Mouse (Mus musculus) myocyte (in vitro differentiated cells): ENCODE results near the gene Ehmt2. TPM values are rescaled to one million over a fixed set of nuclear protein-coding genes. Genes with fewer than 3 reads are reported as not detected.

ENCODE experiments used
- H3K27me3 ChIP-seq: one replicate; pipeline ENCODE4 v1.6.1; 2011; ENCODE audit not compliant: control insufficient read depth, insufficient read depth, insufficient read length
- H3K36me3 ChIP-seq: one replicate; pipeline ENCODE4 v1.6.1; 2011; ENCODE audit not compliant: control insufficient read depth, insufficient read depth
- H3K4me2 ChIP-seq: one replicate; pipeline ENCODE4 v1.6.1; 2011; ENCODE audit warnings: low read depth, control low read depth
- H3K4me3 ChIP-seq: one replicate; pipeline ENCODE4 v1.5.1; 2011; ENCODE audit warnings: mild to moderate bottlenecking, control low read depth, moderate library complexity
- H3K79me2 ChIP-seq: one replicate; pipeline ENCODE4 v1.6.1; 2011; ENCODE audit not compliant: control insufficient read depth, insufficient read depth
- H3ac ChIP-seq: one replicate; pipeline ENCODE4 v1.6.1; 2011; ENCODE audit not compliant: control insufficient read depth, insufficient read length
- CEBPB ChIP-seq: IDR thresholded peaks from 2 replicates; pipeline ENCODE4 v1.6.1; 2011; ENCODE audit warnings: mild to moderate bottlenecking, moderate library complexity; ENCODE audit not compliant: poor library complexity, insufficient read depth, severe bottlenecking
- E2F4 ChIP-seq: IDR thresholded peaks from one replicate; pipeline ENCODE4 v1.6.1; 2011; ENCODE audit warnings: mild to moderate bottlenecking, control low read depth, moderate library complexity; ENCODE audit not compliant: insufficient read depth
- MAX ChIP-seq: IDR thresholded peaks from one replicate; pipeline ENCODE4 v1.6.1; 2011; ENCODE audit warnings: low read depth, mild to moderate bottlenecking, control low read depth
- MYOD1 ChIP-seq, 3 experiments: IDR thresholded peaks; one replicate each; pipeline ENCODE4 v1.6.1; 2011; ENCODE audit warnings: control low read depth in 2 of 3, low read depth in 2 of 3, mild to moderate bottlenecking in 2 of 3, moderate library complexity in 1 of 3; ENCODE audit not compliant: insufficient read length in 2 of 3, control insufficient read depth in 1 of 3
- MYOG ChIP-seq, 3 experiments: IDR thresholded peaks; one replicate each; pipeline ENCODE4 v1.6.1; 2011; ENCODE audit warnings: control low read depth in 2 of 3, low read depth in 2 of 3, mild to moderate bottlenecking in 2 of 3; ENCODE audit not compliant: insufficient read length in 2 of 3, control insufficient read depth in 1 of 3, insufficient read depth in 1 of 3
- POLR2A ChIP-seq: IDR thresholded peaks from one replicate; pipeline ENCODE4 v1.6.1; 2011; ENCODE audit warnings: low read depth, mild to moderate bottlenecking, control low read depth, moderate library complexity; ENCODE audit not compliant: insufficient read length
- POLR2AphosphoS2 ChIP-seq: IDR thresholded peaks from one replicate; pipeline ENCODE4 v1.6.1; 2011; ENCODE audit warnings: low read depth, control low read depth; ENCODE audit not compliant: insufficient read length
- REST ChIP-seq: IDR thresholded peaks from one replicate; pipeline ENCODE4 v1.6.1; 2011; ENCODE audit warnings: mild to moderate bottlenecking, control low read depth, moderate library complexity; ENCODE audit not compliant: insufficient read depth, insufficient read length
- SRF ChIP-seq: IDR thresholded peaks from one replicate; pipeline ENCODE4 v1.6.1; 2011; ENCODE audit warnings: low read depth; ENCODE audit not compliant: control insufficient read depth, insufficient read length
- TCF12 ChIP-seq: IDR thresholded peaks from one replicate; pipeline ENCODE4 v1.6.1; 2011; ENCODE audit warnings: mild to moderate bottlenecking, control low read depth; ENCODE audit not compliant: poor library complexity, insufficient read depth, severe bottlenecking
- TCF3 ChIP-seq: IDR thresholded peaks from one replicate; pipeline ENCODE4 v1.6.1; 2011; ENCODE audit warnings: low read depth, control low read depth; ENCODE audit not compliant: insufficient read length
- USF1 ChIP-seq: IDR thresholded peaks from one replicate; pipeline ENCODE4 v1.6.1; 2011; ENCODE audit warnings: low read depth, mild to moderate bottlenecking, control low read depth, moderate library complexity
- polyA plus RNA-seq: library from polyadenylated mRNA; unstranded; fragments of >200 nt; fragmentation: generic; extraction: Trizol; gene quantifications from one replicate; pipeline ENCODE4 v1.2.1, GENCODE M21; 2012; ENCODE audit warnings: missing spikeins

Gene Ehmt2
- polyA plus RNA-seq, 1 experiment: 94.5 TPM

DNA sequence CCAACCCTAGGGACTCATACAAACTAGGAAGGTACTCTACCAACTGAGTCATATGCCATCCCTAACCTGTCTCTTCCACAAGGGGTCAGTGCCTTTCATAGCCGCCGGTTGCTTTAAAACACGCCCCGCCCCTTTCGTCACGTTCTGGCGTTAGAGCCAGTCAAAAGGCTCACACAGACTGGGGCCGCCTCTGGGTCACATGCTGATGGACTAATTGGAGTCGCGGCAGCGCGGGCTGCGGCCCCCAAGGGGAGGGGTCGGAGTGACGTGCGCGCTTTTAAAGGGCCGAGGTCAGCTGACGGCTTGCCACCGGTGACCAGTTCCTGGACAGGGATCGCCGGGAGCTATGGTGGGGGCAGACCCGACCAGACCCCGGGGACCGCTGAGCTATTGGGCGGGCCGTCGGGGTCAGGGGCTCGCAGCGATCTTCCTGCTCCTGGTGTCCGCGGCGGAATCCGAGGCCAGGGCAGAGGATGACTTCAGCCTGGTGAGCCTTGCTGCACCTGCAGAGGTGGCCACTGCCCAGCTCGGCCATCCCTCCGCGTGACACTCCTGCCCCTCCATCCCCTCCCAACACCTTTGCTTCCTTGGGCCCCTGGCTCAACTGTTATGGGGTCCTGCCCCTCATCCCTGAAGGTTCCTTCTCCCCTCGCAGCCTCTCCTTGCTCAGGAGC lies 32.9 kb downstream of the Ehmt2 start, which contains the start of gene Neu1:
Gene Neu1 (plus strand): TSS at position 193 of the 674 bp plus-strand sequence.
- H3ac ChIP-seq: peak within 1 kb of the TSS; percentile 44
- H3K4me2 ChIP-seq: peak within 1 kb of the TSS; percentile 99
- TF ChIP-seq MAX (no peak), CEBPB (no peak), MYOD1 (IDR thresholded peaks at IDR 0.05; ENCODE audit: control insufficient read depth in 1 of 3, insufficient read length in 2 of 3, low read depth in 2 of 3) (peak in 1 of 3 experiments; percentile 14), REST (no peak), SRF (peak; percentile 6), MYOG (IDR thresholded peaks at IDR 0.05; ENCODE audit: control insufficient read depth in 1 of 3, insufficient read depth in 1 of 3, insufficient read length in 2 of 3, low read depth in 2 of 3) (no peak), E2F4 (peak; percentile 56), TCF3 (no peak), TCF12 (no peak), USF1 (peak; percentile 91), POLR2AphosphoS2 (peak; percentile 83), POLR2A (peak; percentile 89)
- H3K79me2 ChIP-seq: no peaks in the 10 kb centered on the region
- H3K36me3 ChIP-seq: peaks cover 4% of the 10 kb centered on the region
- peak within 1 kb of the TSS; percentile 59 for H3K4me3 ChIP-seq
- no peaks in the 10 kb centered on the region for H3K27me3 ChIP-seq

DNA sequence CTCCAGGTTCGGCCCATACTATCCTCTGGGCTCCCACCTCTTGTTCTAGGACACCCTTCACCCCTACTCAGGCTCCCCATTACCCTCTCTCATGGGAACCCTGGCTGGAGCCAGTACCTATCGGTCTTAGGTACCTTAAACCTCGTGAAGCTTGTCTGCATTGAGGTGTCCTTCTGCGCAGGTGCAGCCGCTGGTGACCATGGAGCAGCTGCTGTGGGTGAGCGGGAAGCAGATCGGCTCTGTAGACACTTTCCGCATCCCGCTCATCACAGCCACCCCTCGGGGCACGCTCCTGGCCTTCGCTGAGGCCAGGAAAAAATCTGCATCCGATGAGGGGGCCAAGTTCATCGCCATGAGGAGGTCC lies 33.4 kb downstream of the Ehmt2 start:
- Histone ChIP-seq H3K79me2 (no peaks in the 10 kb centered on the region), H3K36me3 (peaks cover 4% of the 10 kb centered on the region), H3K4me3 (peak overlapping the region; percentile 59), H3K4me2 (peak overlapping the region; percentile 99), H3K27me3 (no peaks in the 10 kb centered on the region), H3ac (peak overlapping the region; percentile 44)
- TF ChIP-seq MYOG (IDR thresholded peaks at IDR 0.05; ENCODE audit: control insufficient read depth in 1 of 3, insufficient read depth in 1 of 3, insufficient read length in 2 of 3, low read depth in 2 of 3) (peak in 1 of 3 experiments; percentile 20), CEBPB (no peak), SRF (no peak), MAX (no peak), POLR2A (no peak), REST (no peak), TCF12 (no peak), USF1 (no peak)

DNA sequence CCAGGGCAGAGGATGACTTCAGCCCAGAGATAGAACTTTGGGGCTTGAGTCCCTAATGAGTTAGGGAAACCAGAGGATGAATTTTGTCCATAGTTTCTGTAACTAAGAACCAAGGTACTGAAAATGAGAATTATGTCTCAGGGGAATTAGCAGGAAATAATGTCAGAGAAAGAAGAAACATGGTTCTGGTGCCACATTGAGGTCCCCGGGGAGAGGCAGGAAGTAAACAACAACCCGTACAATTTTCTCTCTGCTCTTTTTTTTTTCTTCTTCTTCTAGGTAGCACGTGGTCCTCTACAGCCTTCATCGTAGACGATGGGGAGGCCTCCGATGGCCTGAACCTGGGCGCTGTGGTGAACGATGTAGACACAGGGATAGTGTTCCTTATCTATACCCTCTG lies 34.0 kb downstream of the Ehmt2 start:
- TF ChIP-seq POLR2A: no peak
- TF ChIP-seq USF1: no peak
- no peak for TF ChIP-seq POLR2AphosphoS2
- TF ChIP-seq SRF: no peak
- TF ChIP-seq TCF3: no peak
- no peak for TF ChIP-seq CEBPB
- no peak for TF ChIP-seq E2F4
- TF ChIP-seq TCF12: no peak
- no peak for TF ChIP-seq MYOD1 (IDR thresholded peaks at IDR 0.05; ENCODE audit: control insufficient read depth in 1 of 3, insufficient read length in 2 of 3, low read depth in 2 of 3)
- TF ChIP-seq MAX: no peak
- TF ChIP-seq MYOG (IDR thresholded peaks at IDR 0.05; ENCODE audit: control insufficient read depth in 1 of 3, insufficient read depth in 1 of 3, insufficient read length in 2 of 3, low read depth in 2 of 3): no peak
- TF ChIP-seq REST: no peak
- Histone ChIP-seq H3K79me2 (no peaks in the 10 kb centered on the region), H3K36me3 (peaks cover 4% of the 10 kb centered on the region), H3K4me2 (peak overlapping the region; percentile 99), H3K4me3 (peak overlapping the region; percentile 59), H3K27me3 (no peaks in the 10 kb centered on the region), H3ac (peak overlapping the region; percentile 44)

DNA sequence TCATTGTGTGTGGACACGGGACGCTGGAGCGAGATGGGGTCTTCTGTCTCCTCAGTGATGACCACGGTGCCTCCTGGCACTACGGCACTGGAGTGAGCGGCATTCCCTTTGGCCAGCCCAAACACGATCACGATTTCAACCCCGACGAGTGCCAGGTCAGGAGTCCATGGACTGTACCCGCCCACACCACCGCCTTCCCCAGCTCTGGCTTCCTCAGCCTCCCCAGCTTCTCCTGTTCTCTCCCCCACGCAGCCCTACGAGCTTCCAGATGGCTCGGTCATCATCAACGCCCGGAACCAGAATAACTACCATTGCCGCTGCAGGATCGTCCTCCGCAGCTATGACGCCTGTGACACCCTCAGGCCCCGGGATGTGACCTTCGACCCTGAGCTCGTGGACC lies 35.8 kb downstream of the Ehmt2 start:
- H3K4me2 ChIP-seq: no peak overlapping the region
- no peaks in the 10 kb centered on the region for H3K79me2 ChIP-seq
- H3ac ChIP-seq: no peak overlapping the region
- H3K4me3 ChIP-seq: no peak overlapping the region
- H3K36me3 ChIP-seq: peaks cover 4% of the 10 kb centered on the region
- H3K27me3 ChIP-seq: no peaks in the 10 kb centered on the region
- no peak for TF ChIP-seq CEBPB
- TF ChIP-seq POLR2A: no peak
- no peak for TF ChIP-seq USF1
- no peak for TF ChIP-seq TCF12
- TF ChIP-seq REST: no peak
- no peak for TF ChIP-seq MAX
- no peak for TF ChIP-seq SRF
- no peak for TF ChIP-seq MYOG (IDR thresholded peaks at IDR 0.05; ENCODE audit: control insufficient read depth in 1 of 3, insufficient read depth in 1 of 3, insufficient read length in 2 of 3, low read depth in 2 of 3)
- TF ChIP-seq MYOD1 (IDR thresholded peaks at IDR 0.05; ENCODE audit: control insufficient read depth in 1 of 3, insufficient read length in 2 of 3, low read depth in 2 of 3): no peak
- no peak for TF ChIP-seq TCF3
- TF ChIP-seq POLR2AphosphoS2: no peak
- TF ChIP-seq E2F4: no peak
